Mouse (Mus musculus): ENCODE measurements around the gene Smyd4.

Gene Smyd4

GRCm38 (mm10) chr11:75348199-75348889 lies at the start of gene Smyd4, which contains the start of gene Rpa1:
TSS of gene Smyd4 (plus strand) at chr11:75348433.
TSS of gene Rpa1 (minus strand) at chr11:75348324.
- DNase-seq (ENCODE audit: low read depth, low spot score), result peak; percentile 98

GRCm38 (mm10) chr11:75298491-75298890 lies 49.7 kb upstream of the Smyd4 start:
- no peak for DNase-seq (ENCODE audit: low read depth, low spot score)

- no peak for DNase-seq (ENCODE audit: low read depth, low spot score)
These were observed 48.4 kb upstream of the Smyd4 start for GRCm38 (mm10) chr11:75299786-75300185.

- no peak for DNase-seq (ENCODE audit: low read depth, low spot score)
These were observed 47.3 kb upstream of the Smyd4 start for GRCm38 (mm10) chr11:75300954-75301353.

- no peak for DNase-seq (ENCODE audit: low read depth, low spot score)
These were observed 43.4 kb upstream of the Smyd4 start for GRCm38 (mm10) chr11:75304797-75305196.

GRCm38 (mm10) chr11:75308650-75309049 lies 39.6 kb upstream of the Smyd4 start:
- peak; percentile 51 for DNase-seq (ENCODE audit: low read depth, low spot score)

- no peak for DNase-seq (ENCODE audit: low read depth, low spot score)
These were observed 37.4 kb upstream of the Smyd4 start for GRCm38 (mm10) chr11:75310813-75311212.

GRCm38 (mm10) chr11:75311751-75312150 lies 36.5 kb upstream of the Smyd4 start:
- peak; percentile 43 for DNase-seq (ENCODE audit: low read depth, low spot score)

- peak; percentile 86 for DNase-seq (ENCODE audit: low read depth, low spot score)
These were observed 34.4 kb upstream of the Smyd4 start for GRCm38 (mm10) chr11:75313834-75314233.

GRCm38 (mm10) chr11:75318351-75319221 lies 29.6 kb upstream of the Smyd4 start:
- DNase-seq (ENCODE audit: low read depth, low spot score), result peak; percentile 37

GRCm38 (mm10) chr11:75319246-75319645 lies 29.0 kb upstream of the Smyd4 start:
- DNase-seq (ENCODE audit: low read depth, low spot score), result no peak

- DNase-seq (ENCODE audit: low read depth, low spot score), result no peak
These were observed 24.9 kb upstream of the Smyd4 start for GRCm38 (mm10) chr11:75323326-75323737.

- no peak for DNase-seq (ENCODE audit: low read depth, low spot score)
These were observed 23.8 kb upstream of the Smyd4 start for GRCm38 (mm10) chr11:75324433-75324832.

- DNase-seq (ENCODE audit: low read depth, low spot score), result no peak
These were observed 22.9 kb upstream of the Smyd4 start for GRCm38 (mm10) chr11:75325116-75325968.

- DNase-seq (ENCODE audit: low read depth, low spot score), result no peak
These were observed 22.3 kb upstream of the Smyd4 start for GRCm38 (mm10) chr11:75325969-75326311.

- no peak for DNase-seq (ENCODE audit: low read depth, low spot score)
These were observed 11.6 kb upstream of the Smyd4 start for GRCm38 (mm10) chr11:75336676-75337075.

GRCm38 (mm10) chr11:75337246-75337645 lies 11.0 kb upstream of the Smyd4 start:
- DNase-seq (ENCODE audit: low read depth, low spot score), result no peak

- no peak for DNase-seq (ENCODE audit: low read depth, low spot score)
These were observed 8.2 kb upstream of the Smyd4 start for GRCm38 (mm10) chr11:75340076-75340475.

- DNase-seq (ENCODE audit: low read depth, low spot score), result no peak
These were observed 7.4 kb upstream of the Smyd4 start for GRCm38 (mm10) chr11:75340698-75341345.

- DNase-seq (ENCODE audit: low read depth, low spot score), result no peak
These were observed 5.1 kb upstream of the Smyd4 start for GRCm38 (mm10) chr11:75343096-75343495.

GRCm38 (mm10) chr11:75344163-75344562 lies 4.1 kb upstream of the Smyd4 start:
- no peak for DNase-seq (ENCODE audit: low read depth, low spot score)

Data from brain, adult 2 months (tissue).